Mouse (Mus musculus): ENCODE data around the gene Olfr872. TPM values are rescaled to one million over a fixed set of nuclear protein-coding genes. Genes with fewer than 3 reads are reported as not detected.
"Not testable (repeated sequence)": the region's sequence is repeated elsewhere in the genome, so short reads cannot be mapped to it uniquely, and the experiment has no call there.

Olfr872 gene
- total and polyA plus RNA-seq, 3 experiments: not detected

- TF ChIP-seq TBP (IDR thresholded peaks at IDR 0.05; ENCODE audit: low read depth, low read length): 0 out of 2 replicates have a peak, but pooled peaks have one; percentile 15
- 0 out of 2 replicates have a peak, but pooled peaks have one; percentile 48 for TF ChIP-seq ELF1 (IDR thresholded peaks at IDR 0.05; ENCODE audit: low read depth, low read length)
- no peak for TF ChIP-seq MYB (IDR thresholded peaks at IDR 0.05; ENCODE audit: low read depth, low read length)
- peak; percentile 62 for TF ChIP-seq ZNF384 (IDR thresholded peaks at IDR 0.05; ENCODE audit: low read depth, low read length)
- TF ChIP-seq CHD2 (IDR thresholded peaks at IDR 0.05; ENCODE audit: low read length): peak; percentile 12; the same call in 1 of the 2 replicates
These were observed 459 bp downstream of the Olfr872 start (continued) for GRCm38 (mm10) chr9:20237378-20237777.

DNA sequence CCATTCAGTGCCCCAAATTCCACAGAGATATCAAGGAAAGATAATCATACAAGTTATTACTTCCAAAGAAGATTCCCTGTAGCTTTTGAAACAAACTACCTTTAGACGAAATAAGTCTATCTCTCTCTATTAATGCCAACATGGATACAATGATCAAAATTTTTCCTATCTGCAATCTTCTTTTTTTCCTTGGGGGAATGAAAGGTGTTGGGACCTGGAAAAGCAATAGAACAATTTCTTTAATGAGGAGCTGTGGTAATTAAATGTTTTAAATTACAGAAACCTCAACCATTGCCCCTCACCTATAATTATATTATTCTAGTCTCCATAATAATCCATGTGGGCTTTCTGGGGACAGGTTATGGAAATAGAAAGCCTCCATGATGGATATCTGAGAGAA is 45.1 kb downstream of the Olfr872 start, which contains the start of gene Olfr39:
Gene Olfr39, plus strand, starts transcription at position 301 of the 400 bp plus-strand sequence.
- peaks cover 0 to 1% of the 10 kb centered on the region in 2 experiments; a peak in 3 of 4 replicates for H3K27me3 ChIP-seq (ENCODE audit: control insufficient read depth in 1 of 2, insufficient read depth in 2 of 2, low read length in 2 of 2)
- no peaks in the 10 kb centered on the region for H3K79me2 ChIP-seq (ENCODE audit: control insufficient read depth, insufficient read depth, low read length, poor library complexity)
- no peak within 1 kb of the TSS for H3K27ac ChIP-seq (ENCODE audit: control insufficient read depth, low read depth, low read length)
- H3K9me3 ChIP-seq (replicated peaks; ENCODE audit: insufficient read depth, low read length): no peaks in the 10 kb centered on the region
- H3K4me1 ChIP-seq (ENCODE audit: control insufficient read depth in 1 of 2, insufficient read depth in 2 of 2, low read length in 2 of 2): no peaks in the 10 kb centered on the region
- no peak for TF ChIP-seq SMC3 (IDR thresholded peaks at IDR 0.05; ENCODE audit: low read depth, low read length)
- no peak for TF ChIP-seq E2F4 (IDR thresholded peaks at IDR 0.05; ENCODE audit: borderline replicate concordance, low read depth, low read length)
- no peak for TF ChIP-seq TCF12 (IDR thresholded peaks at IDR 0.05; ENCODE audit: low read depth, low read length)
- TF ChIP-seq RCOR1 (IDR thresholded peaks at IDR 0.05; ENCODE audit: low read depth, low read length): no peak
- no peak for TF ChIP-seq MYC (IDR thresholded peaks at IDR 0.05; ENCODE audit: low read depth, low read length)
- no peak for TF ChIP-seq ETS1 (IDR thresholded peaks at IDR 0.05; ENCODE audit: low read depth, low read length)
- TF ChIP-seq TBP (IDR thresholded peaks at IDR 0.05; ENCODE audit: low read depth, low read length): no peak
- no peak for TF ChIP-seq BHLHE40 (IDR thresholded peaks at IDR 0.05; ENCODE audit: borderline replicate concordance, low read depth, low read length)
- no peak for TF ChIP-seq MAZ (IDR thresholded peaks at IDR 0.05; ENCODE audit: low read depth, low read length)
- TF ChIP-seq POLR2A (IDR thresholded peaks at IDR 0.05; ENCODE audit: control insufficient read depth in 1 of 2, insufficient read depth in 1 of 2, low read depth in 1 of 2, low read length in 2 of 2, poor library complexity in 1 of 2): no peak
- TF ChIP-seq UBTF (IDR thresholded peaks at IDR 0.05; ENCODE audit: borderline replicate concordance, insufficient read depth, low read depth, low read length): no peak
- TF ChIP-seq ZKSCAN1 (IDR thresholded peaks at IDR 0.05; ENCODE audit: low read depth, low read length): no peak
- no peak for TF ChIP-seq USF2 (IDR thresholded peaks at IDR 0.05; ENCODE audit: borderline replicate concordance in 1 of 2, insufficient read depth in 1 of 2, low read depth in 1 of 2, low read length in 2 of 2)
- TF ChIP-seq ELF1 (IDR thresholded peaks at IDR 0.05; ENCODE audit: low read depth, low read length): no peak
- no peak for TF ChIP-seq RAD21 (IDR thresholded peaks at IDR 0.05; ENCODE audit: low read depth, low read length)
- TF ChIP-seq ZC3H11A (IDR thresholded peaks at IDR 0.05; ENCODE audit: low read depth, low read length): no peak
- no peak for TF ChIP-seq NRF1 (IDR thresholded peaks at IDR 0.05; ENCODE audit: insufficient read depth, low read depth, low read length, poor library complexity, severe bottlenecking)
- TF ChIP-seq GABPA (IDR thresholded peaks at IDR 0.05; ENCODE audit: low read depth, low read length): no peak
- no peak for TF ChIP-seq ZMIZ1 (IDR thresholded peaks at IDR 0.05; ENCODE audit: low read depth, low read length)
- no peak for TF ChIP-seq MYB (IDR thresholded peaks at IDR 0.05; ENCODE audit: low read depth, low read length)
- no peak within 1 kb of the TSS for H3K4me3 ChIP-seq (ENCODE audit: control insufficient read depth in 1 of 2, insufficient read depth in 1 of 2, low read depth in 2 of 2, low read length in 2 of 2)
- no peak within 1 kb of the TSS for H3K9ac ChIP-seq (ENCODE audit: control insufficient read depth, low read depth, low read length, poor library complexity, severe bottlenecking)
- H3K36me3 ChIP-seq (ENCODE audit: control insufficient read depth in 1 of 2, insufficient read depth in 2 of 2, low read length in 2 of 2): no peaks in the 10 kb centered on the region
- DNase-seq (ENCODE audit: low read depth, low spot score): no peak

DNA sequence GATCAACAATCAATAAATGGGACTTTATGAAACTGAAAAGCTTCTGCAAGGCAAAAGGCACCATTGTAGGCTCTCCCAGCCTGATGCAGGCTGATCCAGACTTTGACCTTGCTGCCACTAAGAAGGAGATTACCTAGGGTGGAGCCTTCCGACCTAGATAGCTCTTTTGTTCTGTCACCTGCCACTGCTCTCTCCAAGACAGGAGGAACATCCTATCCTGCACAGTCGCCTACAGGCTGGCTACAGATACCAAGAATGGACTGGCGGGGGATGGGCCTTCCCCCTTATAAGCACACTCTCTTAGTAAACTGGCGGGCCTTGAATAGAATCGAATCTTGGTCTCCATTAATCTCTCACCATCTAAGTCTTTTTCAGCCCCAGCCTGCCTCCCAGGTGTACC is 58.6 kb downstream of the Olfr872 start:
- H3K27ac ChIP-seq (ENCODE audit: control insufficient read depth, low read depth, low read length); DNase-seq (ENCODE audit: low read depth, low spot score): not testable (repeated sequence)

More for the DNA sequence above, 58.6 kb downstream of the Olfr872 start:
- H3K4me3 ChIP-seq (ENCODE audit: control insufficient read depth in 1 of 2, insufficient read depth in 1 of 2, low read depth in 2 of 2, low read length in 2 of 2); H3K4me1 ChIP-seq (ENCODE audit: control insufficient read depth in 1 of 2, insufficient read depth in 2 of 2, low read length in 2 of 2); H3K79me2 ChIP-seq (ENCODE audit: control insufficient read depth, insufficient read depth, low read length, poor library complexity); H3K9me3 ChIP-seq (replicated peaks; ENCODE audit: insufficient read depth, low read length); H3K36me3 ChIP-seq (ENCODE audit: control insufficient read depth in 1 of 2, insufficient read depth in 2 of 2, low read length in 2 of 2); H3K27me3 ChIP-seq (ENCODE audit: control insufficient read depth in 1 of 2, insufficient read depth in 2 of 2, low read length in 2 of 2); H3K9ac ChIP-seq (ENCODE audit: control insufficient read depth, low read depth, low read length, poor library complexity, severe bottlenecking): not testable (repeated sequence)
